Mouse (Mus musculus) splenic B cell, adult 2 months (primary cell): Measurements from ENCODE around the gene Prrx2.

ENCODE experiments used
- DNase-seq: peaks from one replicate; pipeline ENCODE4 v3.0.0-alpha.2; 2011; ENCODE audit warnings: low read depth, low spot score
- H3K27me3 ChIP-seq: 2 replicates; pipeline ENCODE4 v1.6.1; 2012; ENCODE audit warnings: mild to moderate bottlenecking, low read length, moderate library complexity, mixed read lengths; ENCODE audit not compliant: control insufficient read depth, poor library complexity, insufficient read depth, severe bottlenecking
- H3K36me3 ChIP-seq: 2 replicates; pipeline ENCODE4 v1.6.1; 2012; ENCODE audit warnings: mild to moderate bottlenecking, low read length, moderate library complexity, mixed read lengths; ENCODE audit not compliant: control insufficient read depth, poor library complexity, insufficient read depth, severe bottlenecking

Prrx2 gene

DNA sequence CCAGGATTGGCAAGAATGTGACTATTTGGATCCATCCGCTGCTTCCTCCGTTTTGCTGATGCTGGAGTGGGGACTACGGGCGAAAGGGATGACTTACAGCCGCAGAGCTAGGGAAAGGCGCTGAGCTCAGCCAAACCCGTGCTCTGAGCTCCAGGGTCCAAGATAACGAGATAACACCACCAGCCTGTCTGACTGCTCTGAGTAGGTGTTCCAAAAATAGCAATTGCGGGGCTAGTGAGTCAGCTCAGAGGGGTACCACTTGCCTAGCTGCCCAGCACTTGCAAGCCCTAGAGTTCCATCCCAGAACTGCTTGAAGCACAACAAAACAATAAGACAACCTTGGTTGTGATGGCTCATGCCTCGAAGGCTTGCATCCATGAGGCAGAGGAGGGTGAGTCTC is 7.8 kb downstream of the Prrx2 start:
- no peak for DNase-seq
- Histone ChIP-seq H3K36me3 (no peaks in the 10 kb centered on the region), H3K27me3 (no peaks in the 10 kb centered on the region)

DNA sequence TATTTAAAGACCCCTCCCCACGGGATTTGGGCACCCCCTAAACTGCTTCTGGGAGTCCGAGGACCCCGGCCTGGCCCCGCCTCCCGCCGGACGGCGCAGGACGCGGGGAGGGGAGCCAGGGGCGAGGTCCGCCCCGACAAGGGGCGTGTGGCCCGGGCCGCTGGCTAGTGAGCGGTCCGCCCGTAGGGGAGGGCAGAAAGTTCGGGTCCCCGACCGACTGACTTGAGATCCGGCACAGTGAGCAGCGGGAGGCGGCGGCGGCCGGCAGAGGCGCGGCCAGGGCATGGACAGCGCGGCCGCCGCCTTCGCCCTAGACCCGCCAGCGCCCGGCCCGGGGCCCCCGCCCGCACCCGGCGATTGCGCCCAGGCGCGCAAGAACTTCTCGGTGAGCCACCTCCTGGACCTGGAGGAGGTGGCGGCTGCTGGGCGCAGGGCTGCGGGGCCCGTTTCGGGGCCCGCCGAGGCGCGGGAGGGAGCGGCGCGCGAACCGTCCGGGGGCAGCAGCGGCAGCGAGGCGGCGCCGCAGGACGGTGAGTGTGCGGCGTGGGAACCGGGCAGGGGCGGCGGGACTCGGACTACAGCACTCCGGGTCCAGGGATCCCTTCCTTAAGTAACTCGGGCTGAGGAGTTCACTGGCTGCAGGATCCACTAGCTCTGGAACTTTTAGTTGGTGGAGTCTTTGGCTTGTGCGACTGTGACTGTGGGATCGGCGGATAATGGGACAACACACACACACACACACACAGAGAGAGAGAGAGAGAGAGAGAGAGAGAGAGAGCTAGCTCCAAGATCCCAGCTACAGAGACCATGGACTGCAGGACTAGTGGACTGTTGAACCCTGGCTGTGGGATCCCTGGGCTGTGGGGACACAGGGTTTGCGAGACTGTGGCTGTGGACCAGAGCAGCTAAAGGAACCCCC is 10.6 kb downstream of the Prrx2 start:
- Histone ChIP-seq H3K27me3 (no peaks in the 10 kb centered on the region), H3K36me3 (no peaks in the 10 kb centered on the region)
- no peak for DNase-seq

DNA sequence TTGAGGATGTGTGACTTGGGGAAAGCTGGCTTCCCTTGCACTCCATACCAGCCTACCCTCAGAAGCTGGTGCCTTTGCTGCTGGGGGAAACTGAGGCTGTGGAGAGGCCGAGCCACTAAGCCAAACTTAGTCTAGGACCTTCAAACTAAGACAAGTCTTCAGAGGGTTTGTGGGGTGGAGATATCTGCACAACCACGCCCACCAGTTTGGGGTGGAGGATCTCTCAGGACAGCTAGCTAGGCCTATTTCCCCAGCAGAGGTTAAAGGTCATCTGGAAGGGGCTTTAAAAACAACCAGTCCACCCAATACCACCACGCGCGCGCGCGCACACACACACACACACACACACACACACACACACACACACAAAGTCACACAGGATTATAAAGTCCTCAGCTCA is 11.5 kb downstream of the Prrx2 start:
- Histone ChIP-seq H3K27me3 (no peaks in the 10 kb centered on the region), H3K36me3 (no peaks in the 10 kb centered on the region)
- no peak for DNase-seq

DNA sequence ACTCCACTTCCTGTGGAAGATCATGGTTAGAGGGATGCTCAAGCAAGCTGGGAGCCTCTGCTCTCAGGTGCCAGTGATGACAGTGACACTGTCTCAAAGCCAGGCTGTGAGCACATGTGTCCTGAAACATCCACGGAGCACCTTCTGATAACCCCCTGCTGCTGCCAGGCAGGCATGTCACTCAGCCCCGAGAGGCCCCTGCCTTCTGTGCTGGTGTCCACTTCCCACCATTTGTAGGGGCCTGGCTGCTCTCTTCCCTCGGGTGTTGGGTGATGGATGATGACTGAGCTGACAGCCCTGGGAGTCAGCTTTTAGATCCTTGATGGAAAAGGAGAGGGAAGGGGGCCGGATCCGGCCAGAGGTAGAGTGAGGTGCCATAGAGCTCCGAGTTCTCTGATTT is 12.0 kb downstream of the Prrx2 start:
- H3K27me3 ChIP-seq = no peaks in the 10 kb centered on the region
- DNase-seq = no peak
- no peaks in the 10 kb centered on the region for H3K36me3 ChIP-seq

DNA sequence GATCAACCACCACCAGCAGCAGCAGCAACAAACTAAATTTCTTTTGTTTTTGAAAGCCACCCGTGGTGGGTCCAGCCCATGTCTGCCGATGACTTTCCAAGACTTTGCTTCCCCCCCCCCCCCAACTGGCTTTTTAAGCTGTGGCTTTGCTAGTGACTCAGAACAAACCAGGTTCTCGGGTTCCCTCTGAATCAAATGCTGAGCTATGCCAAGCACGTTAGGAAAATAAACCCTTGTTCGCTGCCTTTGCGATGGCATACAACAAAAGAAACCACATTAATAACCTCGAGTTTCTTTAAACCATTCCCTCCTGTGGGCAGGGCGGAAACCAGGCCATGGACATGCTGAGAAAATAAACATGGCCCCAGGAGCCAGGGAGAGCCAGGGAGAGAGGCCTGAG is 13.4 kb downstream of the Prrx2 start:
- DNase-seq = no peak
- no peaks in the 10 kb centered on the region for H3K36me3 ChIP-seq
- no peaks in the 10 kb centered on the region for H3K27me3 ChIP-seq

DNA sequence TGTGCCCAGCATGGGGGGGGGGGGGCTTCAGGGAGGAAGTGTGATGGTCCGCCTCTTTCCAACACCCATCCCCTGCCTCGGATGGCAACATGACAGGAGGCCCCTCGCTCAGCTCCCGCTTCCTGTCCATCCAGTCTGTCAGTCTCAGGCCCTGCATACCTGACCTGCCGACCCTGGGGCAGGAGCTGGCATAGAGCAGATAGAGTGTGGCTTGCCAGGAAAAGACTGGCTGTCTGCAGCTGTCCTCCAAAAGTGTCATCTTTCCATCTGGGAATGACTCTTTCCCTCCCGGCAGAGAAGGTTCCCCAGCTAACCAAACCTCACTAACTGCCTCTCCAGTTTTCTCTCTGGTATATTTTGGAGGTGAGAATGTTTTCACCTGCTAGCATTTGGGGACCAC is 15.8 kb downstream of the Prrx2 start:
- H3K36me3 ChIP-seq = no peaks in the 10 kb centered on the region
- no peaks in the 10 kb centered on the region for H3K27me3 ChIP-seq
- DNase-seq = no peak

DNA sequence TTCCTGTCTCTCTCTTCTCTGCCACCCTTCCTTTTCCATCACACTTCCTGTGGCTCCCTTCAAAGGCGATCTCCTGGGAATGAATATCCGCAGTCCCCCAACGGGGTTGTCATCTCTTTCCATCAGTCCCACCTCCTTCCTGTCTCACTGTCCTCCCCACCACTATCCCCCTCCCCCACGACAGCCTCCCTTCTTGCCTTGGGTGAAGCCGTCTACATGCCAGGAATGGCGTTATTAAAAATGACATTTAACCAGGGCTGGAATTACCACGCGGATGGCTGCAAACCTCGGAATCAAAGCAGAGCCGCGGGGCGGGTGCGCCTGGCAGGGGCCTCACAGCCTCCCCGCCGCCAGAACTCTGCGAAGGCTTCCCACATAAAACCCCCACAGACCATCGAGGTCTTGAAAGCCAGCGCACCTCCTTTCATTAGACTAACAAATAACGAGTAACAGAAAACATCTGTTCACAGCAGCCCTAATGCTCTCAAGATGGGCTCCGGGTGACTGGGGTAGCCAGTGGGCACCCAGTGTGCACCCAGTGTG is 18.1 kb downstream of the Prrx2 start:
- no peaks in the 10 kb centered on the region for H3K36me3 ChIP-seq
- DNase-seq = no peak
- H3K27me3 ChIP-seq = no peaks in the 10 kb centered on the region

DNA sequence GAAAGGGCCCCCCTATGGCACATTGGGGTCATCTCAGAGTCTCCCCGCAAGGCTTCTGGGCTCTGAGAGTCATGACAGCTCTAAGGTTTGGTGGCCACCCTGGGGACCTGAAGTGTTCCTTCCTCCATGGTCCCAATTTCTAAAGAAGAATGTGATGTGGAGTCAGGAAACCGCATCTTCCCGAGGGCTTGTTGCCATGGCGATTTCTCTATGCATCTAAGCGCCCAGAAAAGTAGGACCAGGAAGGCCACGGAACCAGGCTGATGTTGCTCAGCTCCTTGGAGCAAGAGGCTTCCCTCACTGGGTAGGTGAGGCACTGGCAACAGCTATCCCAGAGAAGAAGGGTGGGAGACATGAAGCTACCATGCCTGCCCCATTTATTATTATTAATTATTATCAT is 22.3 kb downstream of the Prrx2 start:
- Histone ChIP-seq H3K36me3 (no peaks in the 10 kb centered on the region), H3K27me3 (no peaks in the 10 kb centered on the region)
- DNase-seq = no peak

DNA sequence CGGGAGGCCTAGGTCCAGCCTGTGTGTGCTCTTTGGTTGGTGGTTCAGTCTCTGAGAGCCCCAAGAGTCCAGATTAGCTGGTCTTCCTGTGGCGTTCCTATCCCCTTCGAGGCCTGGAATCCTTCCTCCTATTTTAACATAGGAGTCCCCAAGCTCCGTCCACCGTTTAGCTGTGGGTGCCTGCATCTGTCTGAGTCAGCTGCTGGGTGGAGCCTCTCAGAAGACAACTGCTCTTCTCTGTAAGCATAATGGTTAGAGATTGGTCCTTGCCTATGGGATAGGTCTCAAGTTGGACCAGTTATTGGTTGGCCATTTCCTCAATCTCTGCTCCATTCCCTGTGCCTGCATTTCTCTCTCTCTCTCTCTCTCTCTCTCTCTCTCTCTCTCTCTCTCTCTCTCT is 25.0 kb downstream of the Prrx2 start:
- Histone ChIP-seq H3K36me3 (no peaks in the 10 kb centered on the region), H3K27me3 (no peaks in the 10 kb centered on the region)
- DNase-seq = no peak

DNA sequence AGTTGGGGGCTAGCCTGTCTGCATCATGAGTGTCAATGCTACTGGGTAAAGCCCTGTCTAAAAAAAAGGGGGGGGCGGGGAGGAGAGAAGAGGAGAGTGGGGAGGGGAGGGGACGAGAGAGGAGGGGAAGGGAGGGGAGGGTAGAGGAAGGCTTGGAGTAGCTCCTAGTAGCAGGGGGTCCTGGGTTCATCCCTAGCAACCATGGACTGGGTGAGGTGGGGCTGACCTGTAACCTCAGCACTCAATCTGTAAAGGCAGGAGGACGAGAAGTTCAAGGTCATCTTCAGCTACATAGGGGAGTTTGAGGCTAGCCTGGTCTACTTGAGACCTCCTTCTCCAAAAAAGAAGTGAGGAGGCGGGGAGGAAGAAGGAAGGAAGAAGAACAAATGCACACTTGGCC is 27.3 kb downstream of the Prrx2 start:
- DNase-seq = no peak

DNA sequence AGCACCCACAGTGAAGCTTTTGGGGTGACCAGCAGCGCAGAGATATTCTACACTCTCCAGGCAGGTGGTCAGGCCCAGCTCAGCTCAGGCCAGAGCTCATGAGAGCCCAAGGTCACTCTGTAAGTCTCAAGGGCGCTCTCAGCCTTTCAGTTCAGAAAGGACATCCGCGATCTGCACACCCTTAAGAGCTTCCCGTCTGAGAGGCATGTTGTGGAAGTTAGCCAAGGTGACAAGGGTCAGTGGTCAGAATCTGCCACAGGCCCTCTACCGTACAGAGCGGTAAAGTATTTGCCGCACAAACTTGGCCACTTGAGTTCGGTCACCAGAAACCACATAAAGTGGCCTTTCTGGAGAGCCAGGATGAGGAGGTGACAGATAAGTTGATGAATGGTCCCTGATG is 28.8 kb downstream of the Prrx2 start:
- DNase-seq = no peak
- no peaks in the 10 kb centered on the region for H3K27me3 ChIP-seq
- no peaks in the 10 kb centered on the region for H3K36me3 ChIP-seq

More for the DNA sequence above, 27.3 kb downstream of the Prrx2 start:
- Histone ChIP-seq H3K27me3 (no peaks in the 10 kb centered on the region), H3K36me3 (no peaks in the 10 kb centered on the region)

DNA sequence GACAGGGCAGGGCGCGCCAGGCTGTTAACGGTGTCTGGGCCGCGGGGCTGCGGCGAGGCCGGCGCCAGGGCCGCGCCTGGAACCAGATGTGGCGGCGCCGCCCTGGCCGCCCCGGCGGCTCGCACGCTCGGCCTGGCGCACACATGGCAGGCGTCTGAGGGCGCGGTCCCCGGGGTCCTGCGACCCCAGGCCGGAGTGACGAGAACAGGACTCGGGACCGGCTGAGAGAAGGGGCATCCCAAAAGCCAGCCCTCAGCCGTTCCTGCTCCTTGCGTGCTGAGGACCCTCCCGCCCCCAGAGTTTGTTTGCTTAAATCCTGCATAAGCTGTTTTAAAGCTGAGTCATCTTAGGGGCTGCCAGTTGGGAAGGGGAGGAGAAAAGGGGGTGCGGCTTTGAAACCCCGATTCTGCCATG is 30.2 kb downstream of the Prrx2 start:
- Histone ChIP-seq H3K36me3 (no peaks in the 10 kb centered on the region), H3K27me3 (no peaks in the 10 kb centered on the region)
- no peak for DNase-seq

DNA sequence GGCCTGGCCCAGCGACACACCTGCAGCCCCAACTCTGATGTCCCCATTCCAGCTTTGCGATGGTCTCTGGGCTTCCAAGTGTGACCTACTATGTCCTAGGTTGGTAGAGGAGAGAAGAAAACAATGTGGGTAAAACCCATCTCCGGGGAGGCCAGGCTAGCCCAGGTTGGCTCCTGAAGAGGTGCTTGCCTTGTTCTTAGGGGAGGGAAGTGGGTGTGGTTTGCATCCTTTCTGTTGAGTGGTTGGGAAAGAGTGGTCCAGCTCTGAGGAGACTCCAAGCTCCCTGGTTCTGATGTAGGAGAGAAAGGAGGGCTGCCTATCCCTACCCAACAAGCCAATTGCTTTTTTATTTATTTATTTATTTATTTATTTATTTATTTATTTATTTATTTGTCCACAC is 30.7 kb downstream of the Prrx2 start:
- DNase-seq = no peak
- no peaks in the 10 kb centered on the region for H3K27me3 ChIP-seq

DNA sequence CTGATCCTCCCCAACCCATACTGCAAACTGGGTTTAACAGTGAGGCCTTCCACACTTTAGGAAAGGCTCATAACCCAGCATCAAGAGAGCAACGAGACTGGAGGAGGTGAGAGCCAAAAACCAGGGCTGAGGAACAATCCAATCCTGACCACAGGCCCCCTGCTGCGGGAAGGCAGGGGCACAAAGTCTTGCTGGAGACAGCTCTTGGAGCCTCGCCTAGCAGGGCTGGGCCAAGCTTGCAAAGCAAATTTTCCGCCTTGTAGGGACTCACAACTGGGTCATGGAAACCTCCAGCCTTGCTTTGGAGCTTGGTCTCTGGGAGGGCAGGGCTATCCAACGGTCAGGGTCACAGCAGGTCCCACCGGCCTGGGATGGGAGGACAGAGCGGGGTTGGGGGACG is 36.1 kb downstream of the Prrx2 start:
- no peaks in the 10 kb centered on the region for H3K27me3 ChIP-seq
- no peak for DNase-seq
- H3K36me3 ChIP-seq = no peaks in the 10 kb centered on the region

More for the DNA sequence above, 30.7 kb downstream of the Prrx2 start:
- no peaks in the 10 kb centered on the region for H3K36me3 ChIP-seq

DNA sequence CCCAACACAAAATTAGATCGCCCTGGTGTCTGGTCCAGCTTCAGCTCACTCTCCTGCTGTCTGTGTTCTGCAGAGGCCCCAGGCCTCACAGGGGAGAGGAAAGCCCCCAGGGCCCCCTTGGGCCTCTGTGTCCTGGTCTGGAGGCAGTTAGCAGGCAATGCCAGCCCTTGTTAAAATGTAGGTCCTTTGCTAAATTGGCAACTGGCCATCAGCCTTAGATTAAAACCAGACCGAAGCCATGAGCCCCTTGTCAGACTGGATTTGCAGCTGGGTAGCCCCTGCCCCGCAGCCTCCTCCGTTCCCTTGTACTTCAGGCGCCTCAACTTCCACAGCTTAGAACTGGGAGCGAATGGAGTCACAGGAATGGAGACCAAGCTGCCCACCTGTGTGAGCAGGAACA is 37.9 kb downstream of the Prrx2 start:
- H3K36me3 ChIP-seq = no peaks in the 10 kb centered on the region
- no peak for DNase-seq

More for the DNA sequence above, 37.9 kb downstream of the Prrx2 start:
- no peaks in the 10 kb centered on the region for H3K27me3 ChIP-seq
